Mouse (Mus musculus): ENCODE measurements around the gene Rexo4. TPM values are rescaled to one million over a fixed set of nuclear protein-coding genes. Genes with fewer than 3 reads are reported as not detected.

Rexo4 gene
- polyA plus RNA-seq, 1 experiment from 2014 or later, result 39.5 TPM

GRCm38 (mm10) chr2:26980361-26980760 is 16.2 kb upstream of the Rexo4 start:
- no peak for ATAC-seq
- Histone ChIP-seq H3K27ac (ENCODE audit: low read length) (no peak overlapping the region), H3K27me3 (replicated peaks; ENCODE audit: control insufficient read depth, insufficient read depth, low read length) (no peaks in the 10 kb centered on the region), H3K9ac (replicated peaks; ENCODE audit: low read depth, low read length) (no peak overlapping the region), H3K4me2 (ENCODE audit: low read length) (no peak overlapping the region), H3K4me3 (replicated peaks; ENCODE audit: low read length) (no peak overlapping the region), H3K4me1 (replicated peaks; ENCODE audit: control insufficient read depth, insufficient read depth, low read length) (no peaks in the 10 kb centered on the region), H3K9me3 (ENCODE audit: control insufficient read depth, low read length) (no peaks in the 10 kb centered on the region), H3K36me3 (ENCODE audit: control insufficient read depth, insufficient read depth) (no peaks in the 10 kb centered on the region)
- 74% methylated on average over 1 of the region's 1 CpGs for WGBS

- H3K9ac ChIP-seq (replicated peaks; ENCODE audit: low read depth, low read length), result no peak overlapping the region
- 60% methylated on average over 4 of the region's 4 CpGs for WGBS
- H3K27ac ChIP-seq (ENCODE audit: low read length), result no peak overlapping the region
- H3K27me3 ChIP-seq (replicated peaks; ENCODE audit: control insufficient read depth, insufficient read depth, low read length), result no peaks in the 10 kb centered on the region
- H3K9me3 ChIP-seq (ENCODE audit: control insufficient read depth, low read length), result no peaks in the 10 kb centered on the region
- H3K4me3 ChIP-seq (replicated peaks; ENCODE audit: low read length), result no peak overlapping the region
- H3K36me3 ChIP-seq (ENCODE audit: control insufficient read depth, insufficient read depth), result no peaks in the 10 kb centered on the region
- H3K4me2 ChIP-seq (ENCODE audit: low read length), result no peak overlapping the region
- H3K4me1 ChIP-seq (replicated peaks; ENCODE audit: control insufficient read depth, insufficient read depth, low read length), result no peaks in the 10 kb centered on the region
- no peak for ATAC-seq
Observed at GRCm38 (mm10) chr2:26973960-26974359, 9.8 kb upstream of the Rexo4 start.

DNA sequence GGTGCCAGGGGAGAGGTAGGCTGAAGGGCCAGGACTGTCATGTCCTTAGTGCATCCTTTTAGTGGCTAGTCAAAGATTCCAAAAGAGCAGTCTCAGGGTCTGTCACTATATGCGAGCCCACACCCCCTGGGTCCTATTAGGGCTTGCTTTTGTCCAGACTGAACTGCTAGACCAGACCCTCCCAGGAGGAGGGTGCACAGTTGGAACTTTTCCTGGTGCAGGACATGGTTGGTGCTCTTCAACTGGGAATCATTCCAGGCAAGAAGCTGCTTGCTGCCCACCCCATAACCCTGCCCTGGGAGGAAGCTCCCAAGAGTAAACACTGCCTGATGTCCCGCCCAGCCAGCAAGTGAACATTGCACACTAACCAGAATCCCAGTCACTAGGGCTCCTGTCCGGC is 8.9 kb upstream of the Rexo4 start, which contains the start of gene Adamts13:
Adamts13 (plus strand) TSS at position 301 of the 400 bp plus-strand sequence.
- no peak for ATAC-seq
- WGBS, result 75% methylated on average over 3 of the region's 3 CpGs
- no peak within 1 kb of the TSS for H3K4me3 ChIP-seq (replicated peaks; ENCODE audit: low read length)
- no peaks in the 10 kb centered on the region for H3K9me3 ChIP-seq (ENCODE audit: control insufficient read depth, low read length)
- H3K27ac ChIP-seq (ENCODE audit: low read length), result no peak within 1 kb of the TSS
- no peak within 1 kb of the TSS for H3K4me2 ChIP-seq (ENCODE audit: low read length)
- H3K4me1 ChIP-seq (replicated peaks; ENCODE audit: control insufficient read depth, insufficient read depth, low read length), result no peaks in the 10 kb centered on the region
- H3K27me3 ChIP-seq (replicated peaks; ENCODE audit: control insufficient read depth, insufficient read depth, low read length), result no peaks in the 10 kb centered on the region
- no peaks in the 10 kb centered on the region for H3K36me3 ChIP-seq (ENCODE audit: control insufficient read depth, insufficient read depth)
- no peak within 1 kb of the TSS for H3K9ac ChIP-seq (replicated peaks; ENCODE audit: low read depth, low read length)

DNA sequence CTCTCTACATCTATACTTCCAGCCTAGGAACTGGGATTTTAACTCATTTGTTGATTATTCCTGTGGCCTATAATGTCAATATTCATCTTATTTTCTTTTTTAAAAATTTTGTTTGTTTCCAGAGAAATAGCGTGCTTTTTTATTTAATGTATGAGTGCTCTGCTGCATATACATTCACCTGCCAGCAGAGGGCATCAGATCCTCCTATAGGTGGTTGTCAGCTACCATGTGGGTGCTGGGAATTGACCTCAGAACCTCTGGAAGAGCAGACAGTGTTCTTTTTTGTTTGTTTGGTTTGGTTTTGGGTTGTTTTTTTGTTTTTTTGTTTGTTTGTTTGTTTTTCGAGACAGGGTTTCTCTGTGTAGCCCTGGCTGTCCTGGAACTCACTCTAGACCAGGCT is 3.1 kb upstream of the Rexo4 start:
- H3K4me1 ChIP-seq (replicated peaks; ENCODE audit: control insufficient read depth, insufficient read depth, low read length), result peaks cover 16% of the 10 kb centered on the region
- 76% methylated on average over 2 of the region's 2 CpGs for WGBS
- H3K4me2 ChIP-seq (ENCODE audit: low read length), result no peak overlapping the region

GRCm38 (mm10) chr2:26964724-26965370 is 661 bp upstream of the Rexo4 start:
- Histone ChIP-seq H3K27ac (ENCODE audit: low read length) (peak overlapping the region; percentile 91), H3K4me3 (replicated peaks; ENCODE audit: low read length) (peak overlapping the region; percentile 77), H3K4me1 (replicated peaks; ENCODE audit: control insufficient read depth, insufficient read depth, low read length) (peaks cover 27% of the 10 kb centered on the region), H3K27me3 (replicated peaks; ENCODE audit: control insufficient read depth, insufficient read depth, low read length) (no peaks in the 10 kb centered on the region), H3K4me2 (ENCODE audit: low read length) (peak overlapping the region; percentile 94), H3K9ac (replicated peaks; ENCODE audit: low read depth, low read length) (peak overlapping the region; percentile 74), H3K9me3 (ENCODE audit: control insufficient read depth, low read length) (no peaks in the 10 kb centered on the region), H3K36me3 (ENCODE audit: control insufficient read depth, insufficient read depth) (no peaks in the 10 kb centered on the region)
- ATAC-seq, result no peak
- 16% methylated on average over 14 of the region's 14 CpGs for WGBS

More for the DNA sequence above, 3.1 kb upstream of the Rexo4 start:
- no peak for ATAC-seq
- Histone ChIP-seq H3K27me3 (replicated peaks; ENCODE audit: control insufficient read depth, insufficient read depth, low read length) (no peaks in the 10 kb centered on the region), H3K27ac (ENCODE audit: low read length) (no peak overlapping the region), H3K9ac (replicated peaks; ENCODE audit: low read depth, low read length) (no peak overlapping the region), H3K36me3 (ENCODE audit: control insufficient read depth, insufficient read depth) (no peaks in the 10 kb centered on the region), H3K4me3 (replicated peaks; ENCODE audit: low read length) (no peak overlapping the region), H3K9me3 (ENCODE audit: control insufficient read depth, low read length) (no peaks in the 10 kb centered on the region)

GRCm38 (mm10) chr2:26960756-26961155 is 3.4 kb downstream of the Rexo4 start:
- ATAC-seq, result no peak
- 78% methylated on average over 4 of the region's 4 CpGs for WGBS
- Histone ChIP-seq H3K4me3 (replicated peaks; ENCODE audit: low read length) (no peak overlapping the region), H3K36me3 (ENCODE audit: control insufficient read depth, insufficient read depth) (peaks cover 23% of the 10 kb centered on the region), H3K27me3 (replicated peaks; ENCODE audit: control insufficient read depth, insufficient read depth, low read length) (no peaks in the 10 kb centered on the region), H3K9ac (replicated peaks; ENCODE audit: low read depth, low read length) (no peak overlapping the region), H3K9me3 (ENCODE audit: control insufficient read depth, low read length) (no peaks in the 10 kb centered on the region), H3K27ac (ENCODE audit: low read length) (no peak overlapping the region), H3K4me1 (replicated peaks; ENCODE audit: control insufficient read depth, insufficient read depth, low read length) (peaks cover 27% of the 10 kb centered on the region), H3K4me2 (ENCODE audit: low read length) (no peak overlapping the region)

- no peaks in the 10 kb centered on the region for H3K9me3 ChIP-seq (ENCODE audit: control insufficient read depth, low read length)
- no peaks in the 10 kb centered on the region for H3K27me3 ChIP-seq (replicated peaks; ENCODE audit: control insufficient read depth, insufficient read depth, low read length)
- no peak for ATAC-seq
- peaks cover 11% of the 10 kb centered on the region for H3K4me1 ChIP-seq (replicated peaks; ENCODE audit: control insufficient read depth, insufficient read depth, low read length)
- no peak overlapping the region for H3K9ac ChIP-seq (replicated peaks; ENCODE audit: low read depth, low read length)
- no peak overlapping the region for H3K4me3 ChIP-seq (replicated peaks; ENCODE audit: low read length)
- no peak overlapping the region for H3K27ac ChIP-seq (ENCODE audit: low read length)
- 84% methylated on average over 2 of the region's 2 CpGs for WGBS
- no peak overlapping the region for H3K4me2 ChIP-seq (ENCODE audit: low read length)
- peaks cover 34% of the 10 kb centered on the region for H3K36me3 ChIP-seq (ENCODE audit: control insufficient read depth, insufficient read depth)
Observed at GRCm38 (mm10) chr2:26957488-26957859, 6.7 kb downstream of the Rexo4 start.

- Histone ChIP-seq H3K36me3 (ENCODE audit: control insufficient read depth, insufficient read depth) (peaks cover 34% of the 10 kb centered on the region), H3K27ac (ENCODE audit: low read length) (no peak overlapping the region), H3K9ac (replicated peaks; ENCODE audit: low read depth, low read length) (no peak overlapping the region), H3K4me3 (replicated peaks; ENCODE audit: low read length) (no peak overlapping the region), H3K9me3 (ENCODE audit: control insufficient read depth, low read length) (no peaks in the 10 kb centered on the region), H3K4me1 (replicated peaks; ENCODE audit: control insufficient read depth, insufficient read depth, low read length) (peaks cover 7% of the 10 kb centered on the region), H3K4me2 (ENCODE audit: low read length) (no peak overlapping the region), H3K27me3 (replicated peaks; ENCODE audit: control insufficient read depth, insufficient read depth, low read length) (no peaks in the 10 kb centered on the region)
- WGBS, result 95% methylated on average over 12 of the region's 12 CpGs
- ATAC-seq, result no peak
Observed at GRCm38 (mm10) chr2:26956811-26957487, 7.2 kb downstream of the Rexo4 start.

- Histone ChIP-seq H3K9me3 (ENCODE audit: control insufficient read depth, low read length) (no peaks in the 10 kb centered on the region), H3K4me3 (replicated peaks; ENCODE audit: low read length) (no peak overlapping the region), H3K9ac (replicated peaks; ENCODE audit: low read depth, low read length) (no peak overlapping the region), H3K36me3 (ENCODE audit: control insufficient read depth, insufficient read depth) (peaks cover 37% of the 10 kb centered on the region), H3K4me1 (replicated peaks; ENCODE audit: control insufficient read depth, insufficient read depth, low read length) (no peaks in the 10 kb centered on the region), H3K27me3 (replicated peaks; ENCODE audit: control insufficient read depth, insufficient read depth, low read length) (no peaks in the 10 kb centered on the region), H3K27ac (ENCODE audit: low read length) (no peak overlapping the region), H3K4me2 (ENCODE audit: low read length) (no peak overlapping the region)
- WGBS, result 89% methylated on average over 2 of the region's 2 CpGs
- ATAC-seq, result no peak
Observed at GRCm38 (mm10) chr2:26954735-26955395, 9.3 kb downstream of the Rexo4 start.
